Mouse (Mus musculus) heart, embryonic 13.5 days (tissue): ENCODE data around the gene Sbno2. TPM values are rescaled to one million over a fixed set of nuclear protein-coding genes. Genes with fewer than 3 reads are reported as not detected.

Experiments
- ATAC-seq: fragments of 200-750 bp; cut with Nextera tagmentation; 2 replicates; pipeline ENCODE4 v1.8.0; 2017; ENCODE audit warnings: moderate TSS enrichment; ENCODE audit not compliant: insufficient number of reproducible peaks, low FRiP score, low TSS enrichment; ENCODE audit errors: extremely low read depth
- H3K27ac ChIP-seq: fragments of 300-500 bp; sonication (generic); replicated peaks from 2 replicates; pipeline ENCODE4 v1.5.1; 2015; ENCODE audit warnings: moderate library complexity, mild to moderate bottlenecking, inconsistent platforms
- H3K27me3 ChIP-seq: fragments of 300-500 bp; sonication (generic); replicated peaks from 2 replicates; pipeline ENCODE4 v1.6.1; 2015; ENCODE audit warnings: mild to moderate bottlenecking, inconsistent platforms
- H3K36me3 ChIP-seq: fragments of 300-500 bp; sonication (generic); 2 replicates; pipeline ENCODE4 v1.6.1; 2015; ENCODE audit warnings: mild to moderate bottlenecking, inconsistent platforms
- H3K4me1 ChIP-seq: fragments of 300-500 bp; sonication (generic); 2 replicates; pipeline ENCODE4 v1.6.1; 2015; ENCODE audit warnings: inconsistent platforms
- H3K4me2 ChIP-seq: fragments of 300-500 bp; sonication (generic); 2 replicates; pipeline ENCODE4 v1.6.1; 2015; ENCODE audit warnings: inconsistent platforms, mild to moderate bottlenecking, moderate library complexity
- H3K4me3 ChIP-seq: fragments of 300-500 bp; sonication (generic); 2 replicates; pipeline ENCODE4 v1.5.1; 2015; ENCODE audit warnings: moderate library complexity, mild to moderate bottlenecking, inconsistent platforms
- H3K9ac ChIP-seq: fragments of 300-500 bp; sonication (generic); 2 replicates; pipeline ENCODE4 v1.6.1; 2015; ENCODE audit warnings: inconsistent platforms, mild to moderate bottlenecking, moderate library complexity
- H3K9me3 ChIP-seq: fragments of 300-500 bp; sonication (generic); 2 replicates; pipeline ENCODE4 v1.6.1; 2016; ENCODE audit warnings: inconsistent platforms
- WGBS: fragments of 180-500 bp; shearing (Covaris S2); methylation state at CpG from one replicate; pipeline ENCODE4 v1.1.7; 2015; ENCODE audit warnings: mixed read lengths; 5-methylcytosine and 5-hydroxymethylcytosine counted together
- polyA plus RNA-seq: library from polyadenylated mRNA; unstranded; fragments of >200 nt; fragmentation: Nextera tagmentation; extraction: Ambion mirVana; gene quantifications from 2 replicates; pipeline ENCODE4 v1.2.1, GENCODE M21; 2015

Gene Sbno2
- polyA plus RNA-seq, 1 experiment from 2014 or later = 10.1 TPM

DNA sequence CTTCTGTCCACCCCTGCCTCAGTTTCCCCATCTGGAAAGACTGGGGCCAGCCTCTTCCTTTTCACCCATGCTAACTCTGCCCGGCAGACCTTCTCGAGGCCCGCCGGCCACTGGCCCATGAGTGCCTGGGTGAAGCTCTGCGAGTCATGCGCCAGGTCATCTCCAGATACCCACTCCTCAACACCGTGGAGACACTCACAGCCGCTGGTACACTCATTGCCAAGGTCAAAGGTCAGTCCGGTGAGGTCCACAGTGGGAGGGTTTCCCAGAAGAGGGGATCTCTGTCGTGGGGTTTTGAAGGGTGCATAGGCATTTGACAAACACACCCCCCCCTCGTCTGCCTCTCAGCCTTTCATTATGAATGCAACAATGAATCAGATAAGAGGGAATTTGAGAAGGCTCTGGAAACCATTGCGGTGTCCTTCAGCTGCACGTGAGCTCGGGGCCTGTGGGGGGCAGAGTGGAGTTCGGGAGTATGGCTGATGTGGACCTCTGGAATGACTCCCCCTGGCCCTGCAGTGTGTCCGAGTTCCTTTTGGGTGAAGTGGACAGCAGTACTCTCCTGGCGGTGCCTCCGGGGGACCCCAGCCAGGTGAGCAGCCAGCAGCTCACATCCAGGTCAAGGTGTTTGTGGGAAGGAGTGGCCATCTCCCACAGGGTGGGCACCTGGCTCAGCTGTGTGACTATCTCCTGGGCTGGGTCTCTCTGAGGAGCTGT is 84.6 kb downstream of the Sbno2 start:
- Histone ChIP-seq H3K9me3 (no peaks in the 10 kb centered on the region), H3K27me3 (peaks cover 14% of the 10 kb centered on the region; the same call in 1 of the 2 replicates), H3K4me1 (peaks cover 34% of the 10 kb centered on the region), H3K36me3 (peaks cover 10% of the 10 kb centered on the region), H3K9ac (peak overlapping the region; percentile 76; the same call in 1 of the 2 replicates), H3K4me3 (peak overlapping the region; percentile 44), H3K27ac (no peak overlapping the region), H3K4me2 (peak overlapping the region; percentile 64)
- ATAC-seq = no peak
- 80% methylated on average over 18 of the region's 18 CpGs for WGBS

DNA sequence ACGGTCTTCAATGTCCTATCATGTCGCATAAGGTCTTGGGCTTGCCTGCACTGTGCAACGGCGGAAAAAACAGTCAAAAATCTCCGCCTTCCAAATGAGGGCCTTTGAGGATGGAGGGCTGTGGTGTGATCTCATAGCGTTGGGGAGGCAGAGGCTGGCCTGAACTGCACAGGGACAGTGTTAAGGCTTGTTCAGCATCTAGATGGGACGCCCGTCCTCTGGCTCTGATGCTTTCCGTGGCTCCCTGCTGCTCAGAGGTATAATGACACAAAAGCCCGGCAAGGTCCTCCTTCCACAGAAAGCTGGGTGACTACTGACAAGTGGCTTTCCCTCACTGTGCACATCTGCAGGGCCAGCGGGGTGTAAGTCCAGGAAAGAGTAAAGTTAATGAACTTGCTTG is 85.2 kb downstream of the Sbno2 start:
- Histone ChIP-seq H3K9me3 (no peaks in the 10 kb centered on the region), H3K9ac (peak overlapping the region; percentile 76), H3K4me2 (peak overlapping the region; percentile 64), H3K27me3 (peaks cover 20% of the 10 kb centered on the region), H3K36me3 (peaks cover 10% of the 10 kb centered on the region), H3K4me1 (peaks cover 37% of the 10 kb centered on the region), H3K4me3 (peak overlapping the region; percentile 44), H3K27ac (peak overlapping the region; percentile 77; the same call in 1 of the 2 replicates)
- 28% methylated on average over 11 of the region's 11 CpGs for WGBS
- no peak for ATAC-seq

GRCm38 (mm10) chr10:80019471-80020131 is 85.8 kb downstream of the Sbno2 start:
- Histone ChIP-seq H3K27me3 (peaks cover 26% of the 10 kb centered on the region), H3K4me3 (peak overlapping the region; percentile 44), H3K9me3 (no peaks in the 10 kb centered on the region), H3K9ac (peak overlapping the region; percentile 76), H3K4me2 (peak overlapping the region; percentile 64), H3K4me1 (peaks cover 37% of the 10 kb centered on the region), H3K27ac (peak overlapping the region; percentile 77), H3K36me3 (peaks cover 10% of the 10 kb centered on the region)
- 18% methylated on average over 20 of the region's 20 CpGs for WGBS
- ATAC-seq = peak; percentile 22; the same call in 1 of the 2 replicates

DNA sequence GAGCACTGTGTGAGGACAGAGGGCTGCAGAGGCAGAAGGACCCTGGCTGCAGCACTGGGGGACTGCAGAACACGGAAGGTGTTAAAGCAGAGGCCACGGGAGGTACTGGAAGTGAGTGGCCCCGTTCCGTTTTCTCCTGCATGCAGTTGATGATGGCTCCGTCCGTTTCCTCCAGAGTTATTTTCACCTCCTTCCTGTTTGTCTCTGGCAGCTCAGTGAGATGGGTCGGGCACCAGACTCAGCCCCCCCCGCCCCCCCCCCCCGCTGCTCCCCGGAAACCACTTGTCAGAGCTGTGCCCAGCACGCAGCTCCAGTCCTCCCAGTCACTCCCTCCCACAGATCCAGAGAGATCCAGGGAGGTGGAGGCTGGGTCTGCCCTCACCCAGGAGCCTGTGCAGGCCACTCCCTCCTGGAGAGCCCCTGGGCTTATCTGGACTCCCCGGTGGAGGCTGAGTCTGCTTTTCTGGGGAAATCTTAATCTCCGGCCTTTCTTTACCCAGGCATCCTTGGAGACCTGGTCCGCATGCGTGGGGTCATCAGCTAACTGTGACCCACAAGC is 86.6 kb downstream of the Sbno2 start:
- H3K9ac ChIP-seq = peak overlapping the region; percentile 76
- H3K36me3 ChIP-seq = peaks cover 10% of the 10 kb centered on the region
- H3K4me2 ChIP-seq = peak overlapping the region; percentile 64
- 3% methylated on average over 13 of the region's 15 CpGs for WGBS
- peak; percentile 37; the same call in 1 of the 2 replicates for ATAC-seq
- peak overlapping the region; percentile 44 for H3K4me3 ChIP-seq
- peak overlapping the region; percentile 77 for H3K27ac ChIP-seq
- H3K4me1 ChIP-seq = peaks cover 37% of the 10 kb centered on the region
- no peaks in the 10 kb centered on the region for H3K9me3 ChIP-seq
- peaks cover 33% of the 10 kb centered on the region for H3K27me3 ChIP-seq

DNA sequence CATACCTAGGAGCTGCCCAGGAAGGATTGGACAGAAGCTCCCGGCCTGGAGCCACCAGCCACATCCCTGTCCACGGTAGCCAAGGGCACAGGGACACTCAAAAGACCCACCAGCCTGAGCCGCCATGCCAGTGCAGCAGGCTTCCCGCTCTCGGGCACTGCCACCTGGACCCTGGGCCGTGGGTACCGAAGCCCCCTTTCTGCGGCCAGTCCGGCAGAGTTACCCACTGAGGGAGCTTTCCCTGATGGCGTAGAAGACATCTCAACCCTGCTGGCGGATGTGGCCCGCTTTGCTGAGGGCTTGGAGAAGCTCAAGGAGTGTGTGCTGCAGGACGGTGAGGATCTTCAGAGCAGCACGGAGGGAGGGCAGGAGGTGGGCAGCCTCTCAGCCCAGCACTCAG is 87.6 kb downstream of the Sbno2 start:
- H3K4me3 ChIP-seq = no peak overlapping the region
- peaks cover 5% of the 10 kb centered on the region for H3K36me3 ChIP-seq
- H3K27me3 ChIP-seq = peaks cover 44% of the 10 kb centered on the region
- peaks cover 37% of the 10 kb centered on the region for H3K4me1 ChIP-seq
- H3K9ac ChIP-seq = peak overlapping the region; percentile 50; the same call in 1 of the 2 replicates
- H3K4me2 ChIP-seq = 0 out of 2 replicates have a peak overlapping the region, but pooled peaks have one; percentile 11
- WGBS = 76% methylated on average over 14 of the region's 14 CpGs
- no peak for ATAC-seq
- no peak overlapping the region for H3K27ac ChIP-seq
- no peaks in the 10 kb centered on the region for H3K9me3 ChIP-seq

DNA sequence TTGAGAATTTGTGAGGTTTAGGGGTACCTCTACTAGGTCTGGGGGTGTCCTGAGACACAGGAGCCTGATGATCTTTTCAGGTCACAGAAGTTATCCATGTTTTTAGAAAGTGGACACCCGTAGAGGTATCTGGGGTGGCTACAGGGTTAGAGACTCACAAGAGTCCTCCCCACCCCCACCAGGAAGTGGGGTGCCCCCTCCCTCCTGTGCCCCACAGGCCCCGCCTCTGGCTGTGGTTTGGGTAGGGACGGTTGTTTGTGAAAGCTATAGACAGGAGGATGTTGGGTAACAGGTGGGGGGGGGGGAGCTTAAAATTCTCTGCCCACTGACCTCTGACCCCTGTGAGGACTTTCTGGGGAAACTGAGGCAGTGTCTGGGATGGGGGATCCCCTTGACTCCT is 88.0 kb downstream of the Sbno2 start:
- Histone ChIP-seq H3K4me2 (0 out of 2 replicates have a peak overlapping the region, but pooled peaks have one; percentile 11), H3K9ac (no peak overlapping the region), H3K27me3 (peaks cover 48% of the 10 kb centered on the region), H3K27ac (no peak overlapping the region), H3K9me3 (no peaks in the 10 kb centered on the region), H3K36me3 (0 out of 2 replicates have a peak, but pooled peaks cover 3% of the 10 kb centered on the region), H3K4me3 (peak overlapping the region; percentile 29; the same call in 1 of the 2 replicates), H3K4me1 (peaks cover 37% of the 10 kb centered on the region)
- WGBS = 60% methylated on average over 3 of the region's 3 CpGs
- no peak for ATAC-seq

DNA sequence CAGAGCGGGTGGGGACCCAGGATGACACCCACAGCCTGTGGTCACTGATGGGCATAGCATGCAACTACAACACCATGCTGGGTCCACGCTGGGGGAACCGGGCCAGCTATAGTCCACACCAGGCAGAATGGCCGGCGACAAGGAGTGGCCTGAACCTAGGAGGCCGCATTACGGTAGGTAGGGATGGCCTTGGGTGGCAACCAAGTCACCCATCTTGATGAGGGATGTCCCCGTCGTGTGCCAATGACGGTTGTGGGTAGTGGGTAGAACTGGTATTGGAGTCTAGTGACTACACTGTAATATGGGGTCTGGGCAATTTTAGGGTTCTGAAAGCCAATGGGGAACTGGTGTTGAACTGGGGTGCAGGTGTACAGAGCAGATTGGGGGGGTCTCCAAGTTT is 88.4 kb downstream of the Sbno2 start:
- H3K27ac ChIP-seq = no peak overlapping the region
- no peak overlapping the region for H3K9ac ChIP-seq
- 82% methylated on average over 10 of the region's 10 CpGs for WGBS

GRCm38 (mm10) chr10:80016511-80016910 is 88.9 kb downstream of the Sbno2 start, which contains the start of gene Arhgap45:
Gene Arhgap45 (plus strand): TSS chr10:80016653.
- Histone ChIP-seq H3K9ac (no peak within 1 kb of the TSS), H3K27me3 (peaks cover 57% of the 10 kb centered on the region), H3K4me3 (peak within 1 kb of the TSS; percentile 29), H3K4me1 (peaks cover 37% of the 10 kb centered on the region), H3K36me3 (peaks cover 4% of the 10 kb centered on the region), H3K4me2 (no peak within 1 kb of the TSS), H3K27ac (no peak within 1 kb of the TSS), H3K9me3 (peaks cover 2% of the 10 kb centered on the region; the same call in 1 of the 2 replicates)
- WGBS = 61% methylated on average over 11 of the region's 11 CpGs
- no peak for ATAC-seq

More for the DNA sequence above, 88.4 kb downstream of the Sbno2 start:
- Histone ChIP-seq H3K4me3 (peak overlapping the region; percentile 29), H3K36me3 (0 out of 2 replicates have a peak, but pooled peaks cover under 1% of the 10 kb centered on the region), H3K27me3 (peaks cover 52% of the 10 kb centered on the region), H3K4me1 (peaks cover 37% of the 10 kb centered on the region), H3K4me2 (no peak overlapping the region), H3K9me3 (no peaks in the 10 kb centered on the region)
- no peak for ATAC-seq

DNA sequence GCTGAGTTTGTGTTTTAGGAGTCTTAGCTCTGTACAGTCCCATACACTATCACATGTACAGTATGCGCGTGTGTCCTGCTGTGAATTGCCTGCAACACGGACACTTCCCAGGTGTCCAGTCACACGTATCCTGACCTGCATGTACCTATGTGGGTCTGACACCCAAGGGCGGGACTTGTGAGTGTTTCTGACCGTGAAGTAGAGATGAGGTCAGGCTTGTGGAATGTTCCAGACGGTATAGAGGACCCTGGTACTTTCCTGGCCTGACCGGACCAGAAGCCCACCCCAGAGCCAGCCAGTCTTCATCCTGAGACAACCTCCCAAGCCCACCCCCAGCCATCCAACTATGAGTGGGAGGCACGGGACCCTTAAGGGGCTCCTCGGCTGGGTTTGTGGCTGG is 89.8 kb downstream of the Sbno2 start:
- Histone ChIP-seq H3K27ac (no peak overlapping the region), H3K4me1 (peaks cover 35% of the 10 kb centered on the region), H3K9me3 (peaks cover 12% of the 10 kb centered on the region; the same call in 1 of the 2 replicates), H3K4me2 (no peak overlapping the region), H3K4me3 (no peak overlapping the region), H3K9ac (no peak overlapping the region), H3K27me3 (peaks cover 57% of the 10 kb centered on the region), H3K36me3 (peaks cover 13% of the 10 kb centered on the region)
- ATAC-seq = no peak
- 59% methylated on average over 10 of the region's 10 CpGs for WGBS

DNA sequence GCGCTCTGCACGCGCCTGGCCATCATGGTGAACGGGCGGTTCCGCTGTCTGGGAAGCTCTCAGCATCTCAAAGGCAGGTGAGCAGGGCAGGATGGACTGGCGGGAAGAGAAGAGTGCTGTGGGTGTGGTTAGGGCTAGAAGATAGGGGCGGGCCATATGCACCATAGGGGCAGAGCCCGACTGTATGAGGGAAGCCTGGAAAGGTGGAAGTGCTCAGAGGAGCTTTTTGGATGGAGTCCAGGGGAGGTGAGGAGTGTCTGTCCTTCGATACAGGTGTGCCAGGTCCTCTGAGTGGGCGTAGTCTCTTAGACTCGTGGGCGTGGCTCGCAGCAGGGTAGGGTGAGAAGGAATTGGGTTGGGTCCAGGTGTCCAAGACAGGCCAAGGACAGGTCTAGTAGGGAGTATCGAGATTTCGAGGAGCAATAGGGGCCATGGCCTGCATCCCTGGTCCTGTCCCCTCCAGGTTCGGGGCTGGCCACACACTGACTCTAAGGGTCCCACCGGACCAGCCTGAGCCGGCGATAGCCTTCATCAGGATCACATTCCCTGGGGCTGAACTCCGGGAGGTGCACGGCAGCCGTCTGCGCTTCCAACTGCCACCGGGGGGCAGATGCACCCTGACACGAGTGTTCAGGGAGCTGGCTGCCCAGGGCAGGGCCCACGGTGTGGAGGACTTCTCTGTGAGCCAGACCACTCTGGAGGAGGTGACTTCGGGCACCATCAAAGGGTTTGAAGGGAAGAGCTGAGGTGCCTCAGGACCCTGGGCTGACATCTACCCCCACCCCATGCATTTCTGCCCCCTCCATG is 90.7 kb downstream of the Sbno2 start:
- no peak for ATAC-seq
- peaks cover 26% of the 10 kb centered on the region for H3K4me1 ChIP-seq
- peaks cover 21% of the 10 kb centered on the region for H3K9me3 ChIP-seq
- WGBS = 24% methylated on average over 28 of the region's 28 CpGs
- no peak overlapping the region for H3K9ac ChIP-seq
- peaks cover 57% of the 10 kb centered on the region for H3K27me3 ChIP-seq
- H3K4me3 ChIP-seq = 0 out of 2 replicates have a peak overlapping the region, but pooled peaks have one; percentile 1
- H3K36me3 ChIP-seq = peaks cover 22% of the 10 kb centered on the region
- H3K27ac ChIP-seq = no peak overlapping the region
- H3K4me2 ChIP-seq = no peak overlapping the region
